Mouse (Mus musculus) hematopoietic stem cell, adult 5-6 weeks (primary cell): ENCODE results near the gene Adgrl3. TPM values are rescaled to one million over a fixed set of nuclear protein-coding genes. Genes with fewer than 3 reads are reported as not detected.

Experiments
- ATAC-seq, 2 experiments: fragments of 125-278 bp in 1 of 2; replicated peaks in 1 of 2; 2 replicates each; pipeline ENCODE4 v1.8.0; 2016 to 2017; ENCODE audit warnings: inconsistent platforms in 2 of 2, mild to moderate bottlenecking in 2 of 2, moderate number of reproducible peaks in 2 of 2, low read depth in 1 of 2, moderate TSS enrichment in 1 of 2; ENCODE audit not compliant: low FRiP score in 2 of 2, poor library complexity in 2 of 2, severe bottlenecking in 2 of 2, insufficient read depth in 1 of 2, low TSS enrichment in 1 of 2
- total RNA-seq: library from RNA; stranded (forward); fragments of 172-1452, 232-1000 nt; gene quantifications from 2 replicates; pipeline ENCODE4 v1.2.3, GENCODE M21; 2017

Adgrl3 gene
- not detected in 2 replicates for total RNA-seq

- peak; percentile 57 to 68 for ATAC-seq
Measured at GRCm38 (mm10) chr5:81019590-81020254, at the start of gene Adgrl3. Gene Adgrl3 (plus strand): TSS chr5:81020138.

DNA sequence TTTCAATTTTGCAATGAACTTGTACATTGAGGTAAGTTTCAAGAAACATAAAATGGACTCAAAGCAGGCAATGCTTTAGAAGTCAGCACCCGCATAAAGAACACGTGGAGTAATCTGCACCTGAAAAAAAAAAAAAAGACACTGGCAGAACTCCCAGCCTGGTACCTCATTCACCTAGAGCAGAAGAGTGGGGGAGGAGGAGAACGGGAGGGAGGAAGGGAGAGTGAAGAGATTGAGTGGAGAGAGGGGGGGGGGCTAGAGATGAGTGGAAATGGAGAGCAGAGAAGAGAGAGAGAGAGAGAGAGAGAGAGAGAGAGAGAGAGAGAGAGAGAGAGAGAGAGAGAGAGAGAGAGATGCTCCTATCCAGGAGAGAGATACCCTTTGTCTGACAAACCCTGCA lies 772 bp upstream of the Adgrl3 start:
- no peak for ATAC-seq

DNA sequence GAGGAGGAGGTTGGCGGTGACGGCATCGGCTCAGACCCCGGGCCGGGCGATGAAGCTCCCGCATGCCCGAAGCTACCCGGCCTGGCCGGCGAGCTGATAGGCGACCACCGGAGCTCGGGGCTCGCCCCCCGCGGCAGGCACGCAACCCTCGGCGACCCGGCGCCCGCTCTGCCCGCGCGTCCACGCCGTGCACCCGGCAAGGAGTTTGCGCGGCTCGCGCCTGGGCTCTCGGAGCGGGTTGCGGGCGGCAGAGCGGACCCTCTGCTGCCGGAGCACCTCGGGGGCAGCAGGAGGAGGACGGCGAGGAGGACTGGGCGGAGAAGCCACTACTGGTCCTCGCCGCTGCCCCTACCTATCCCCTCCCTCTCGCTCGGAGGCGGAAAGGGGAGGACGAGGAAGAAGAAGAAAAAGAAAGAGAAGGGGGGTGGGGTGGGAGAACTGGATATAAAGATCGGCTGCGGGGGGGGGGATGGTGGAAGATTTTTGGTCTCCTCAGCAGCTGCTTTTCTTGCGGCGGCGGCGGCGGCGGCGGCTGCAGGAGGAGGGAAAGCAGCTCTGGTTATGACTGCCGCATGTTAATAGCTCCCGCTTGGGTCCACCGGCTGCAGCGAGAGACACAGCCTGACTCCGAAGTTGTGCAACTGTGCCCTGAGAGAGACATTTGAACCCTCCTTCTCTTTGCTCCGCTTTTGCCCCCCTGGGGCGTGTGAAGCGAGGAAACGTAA lies 505 bp downstream of the Adgrl3 start:
- ATAC-seq, result peak; percentile 18 to 23; a peak in 3 of 4 replicates

GRCm38 (mm10) chr5:81021006-81021320 lies 1.0 kb downstream of the Adgrl3 start:
- ATAC-seq, result no peak

- peak; percentile 6 to 33; a peak in 1 of 4 replicates for ATAC-seq
Measured at GRCm38 (mm10) chr5:81021331-81021863, 1.5 kb downstream of the Adgrl3 start.

GRCm38 (mm10) chr5:81021864-81022305 lies 1.9 kb downstream of the Adgrl3 start:
- ATAC-seq, result no peak; a peak in 1 of 4 replicates

- no peak for ATAC-seq
Measured at GRCm38 (mm10) chr5:81022306-81023071, 2.6 kb downstream of the Adgrl3 start.

GRCm38 (mm10) chr5:81023923-81024715 lies 4.2 kb downstream of the Adgrl3 start:
- ATAC-seq, result no peak

- ATAC-seq, result no peak
Measured at GRCm38 (mm10) chr5:81028875-81029274, 8.9 kb downstream of the Adgrl3 start.

GRCm38 (mm10) chr5:81037091-81037490 lies 17.2 kb downstream of the Adgrl3 start:
- no peak for ATAC-seq

DNA sequence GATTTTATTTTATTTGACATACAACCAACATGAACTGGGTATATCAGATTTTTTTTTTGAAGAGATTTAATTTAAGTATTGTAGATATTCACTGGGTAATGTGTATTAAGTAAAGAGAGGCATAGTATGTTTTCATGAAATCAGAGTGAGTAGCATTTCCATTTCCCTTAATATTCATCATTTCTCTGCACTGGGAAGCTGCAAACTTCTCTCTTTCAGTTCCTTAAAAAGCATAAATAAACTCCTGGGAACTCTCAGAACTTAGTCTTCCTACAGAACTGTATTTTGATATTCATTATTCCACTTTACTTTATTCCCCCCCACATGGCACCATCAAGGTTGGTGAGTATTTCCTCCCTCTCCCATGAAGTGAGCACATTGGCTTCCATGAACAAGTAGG lies 23.9 kb downstream of the Adgrl3 start:
- no peak for ATAC-seq

- no peak for ATAC-seq
Measured at GRCm38 (mm10) chr5:81046128-81046527, 26.2 kb downstream of the Adgrl3 start.

DNA sequence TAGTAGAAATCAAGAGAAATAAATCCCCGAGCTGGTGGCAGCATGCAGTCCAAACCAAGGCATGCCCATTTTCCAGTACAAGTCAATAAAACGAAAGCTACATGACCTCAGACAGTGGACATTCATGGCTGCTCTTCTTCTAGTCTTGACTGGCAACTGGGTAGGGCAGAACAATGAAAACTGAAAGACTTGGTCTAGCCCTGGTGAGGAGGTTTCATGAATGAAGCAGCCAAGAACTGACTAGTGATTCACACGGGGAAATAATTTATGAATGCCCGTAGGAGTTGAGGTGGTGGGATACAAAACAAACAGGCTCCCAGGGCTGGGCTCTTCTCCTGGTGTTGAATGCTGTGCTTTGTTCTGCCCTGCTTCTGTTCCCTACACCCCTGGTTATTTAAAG lies 34.7 kb downstream of the Adgrl3 start:
- ATAC-seq, result no peak

GRCm38 (mm10) chr5:81055253-81055652 lies 35.3 kb downstream of the Adgrl3 start:
- ATAC-seq, result no peak

- ATAC-seq, result peak; percentile 85 to 90; a peak in 3 of 4 replicates
Measured at GRCm38 (mm10) chr5:81058122-81058521, 38.2 kb downstream of the Adgrl3 start.

DNA sequence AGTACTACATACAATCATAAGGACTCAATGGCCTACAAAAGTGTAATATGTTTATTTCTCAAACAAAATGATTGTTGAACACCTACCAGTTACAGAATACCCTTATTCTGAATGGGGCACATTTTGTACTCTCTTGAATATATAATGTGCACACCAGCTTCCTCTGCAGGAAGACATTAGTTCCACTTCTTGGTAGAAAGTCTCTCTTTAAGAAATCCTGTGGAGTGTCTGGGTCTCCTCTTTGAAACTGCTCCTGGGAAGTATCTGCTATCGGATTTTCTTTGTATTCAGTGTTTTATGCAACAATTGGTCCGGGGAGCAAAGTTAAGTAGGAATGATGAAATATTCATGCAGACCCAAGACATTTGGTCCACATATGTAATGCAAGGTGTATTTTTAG lies 41.0 kb downstream of the Adgrl3 start:
- no peak for ATAC-seq

DNA sequence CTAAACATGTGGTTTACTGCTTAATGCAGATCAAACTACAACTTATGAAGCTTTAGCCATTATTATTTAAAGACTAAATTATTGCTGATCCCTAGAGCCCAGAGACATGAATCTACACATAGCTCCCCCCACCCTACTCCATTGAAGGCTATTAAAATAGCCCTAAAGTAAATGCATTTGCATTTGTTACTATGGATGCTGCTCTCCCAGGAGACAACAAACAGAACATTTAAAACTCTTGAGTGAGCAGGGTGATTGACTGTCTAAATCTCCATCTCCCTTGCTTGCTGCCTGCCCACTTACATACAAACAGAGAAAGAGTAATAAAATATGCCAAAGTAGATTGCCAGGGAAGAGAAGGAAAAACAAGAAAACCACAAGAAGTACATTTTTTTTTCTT lies 41.4 kb downstream of the Adgrl3 start:
- no peak for ATAC-seq
